Comparison of ENCODE assay signal across 8 mouse cellular contexts in the genomic region with DNA sequence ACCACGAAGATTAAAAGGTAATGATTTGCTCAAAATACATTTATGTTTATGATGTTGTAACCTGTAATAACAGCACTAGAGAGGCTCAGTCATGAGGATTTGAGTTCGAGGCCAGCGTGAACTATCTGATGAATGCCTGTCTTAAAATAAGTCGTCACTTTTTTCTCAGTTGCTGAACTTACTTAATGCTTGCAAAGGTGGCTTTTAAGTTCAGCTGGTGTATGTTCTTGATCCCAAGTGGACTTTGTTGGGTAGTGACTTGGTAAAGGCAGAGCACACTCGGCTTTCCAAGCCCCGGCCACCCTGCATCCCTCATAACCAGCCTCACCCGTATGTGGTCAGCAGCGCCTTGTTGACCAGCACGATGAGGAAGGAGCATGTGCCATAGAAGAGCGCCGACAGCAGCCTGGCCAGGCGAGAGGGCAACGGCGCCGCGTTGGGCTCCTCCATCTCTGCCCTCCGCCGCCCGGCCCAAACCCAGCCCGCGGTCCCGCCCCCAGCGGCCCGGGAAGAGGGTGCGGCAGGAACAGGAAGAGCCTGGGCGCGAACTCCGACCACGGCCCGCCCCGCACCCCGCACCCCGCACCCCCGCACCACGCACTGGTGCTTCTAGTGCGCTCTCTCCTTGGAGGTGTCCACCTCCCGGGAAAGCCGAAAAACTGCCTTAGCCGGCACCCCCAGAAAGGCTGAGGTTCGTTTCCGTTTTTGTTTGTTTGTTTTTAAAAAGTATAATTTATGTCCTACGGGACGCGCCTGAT. TPM values are rescaled to one million over a fixed set of nuclear protein-coding genes. Genes with fewer than 3 reads are reported as not detected.
DNase-seq lines count a peak whose midpoint lies in the region; ATAC-seq lines count a peak whose summit lies in the region.

A gene (minus strand): TSS at position 511 of the 758 bp plus-strand sequence.

- DNase-seq in layer of hippocampus, adult 11-12 months (ENCODE audit: low spot score) = peak; percentile 11
- no peak for DNase-seq in layer of hippocampus, adult 8-10 months (ENCODE audit: low spot score in 2 of 2)
- peak; percentile 43 to 59 for DNase-seq in gastrocnemius, postnatal 36 days
- peak; percentile 42 to 50 for DNase-seq in natural killer cell, adult 2 months (ENCODE audit: low spot score in 2 of 2)
- DNase-seq in thymus, adult 18-20 months = peak; percentile 38 to 51

- peak; percentile 83 for ATAC-seq in inflammation-experienced regulatory T-cells, adult 6 months
- peak; percentile 82 for ATAC-seq in liver, embryonic 15.5 days (ENCODE audit: insufficient read depth)

- H3K4me3 ChIP-seq in brown adipose tissue, adult 24 weeks (ENCODE audit: insufficient read depth, low read depth, low read length) = peak within 1 kb of the TSS; percentile 94
- H3K4me3 ChIP-seq in liver, embryonic 15.5 days (replicated peaks) = peak within 1 kb of the TSS; percentile 62

- peak within 1 kb of the TSS; percentile 80 for H3K27ac ChIP-seq in brown adipose tissue, adult 24 weeks (replicated peaks; ENCODE audit: low read depth, low read length)
- peak within 1 kb of the TSS; percentile 78 for H3K27ac ChIP-seq in liver, embryonic 15.5 days (replicated peaks)

- no peaks in the 10 kb centered on the region for H3K4me1 ChIP-seq in brown adipose tissue, adult 24 weeks (ENCODE audit: control insufficient read depth, insufficient read depth, insufficient read length, low read length)
- H3K4me1 ChIP-seq in liver, embryonic 15.5 days (replicated peaks) = peaks cover 16% of the 10 kb centered on the region

- 6% methylated on average over 44 of the region's 44 CpGs for WGBS in liver, embryonic 15.5 days (ENCODE audit: insufficient replicate concordance)

- intact Hi-C loops in gastrocnemius, postnatal 36 days (cut with DNase I) = no loop called here

- peaks cover 29% of the 10 kb centered on the region for H3K36me3 ChIP-seq in liver, embryonic 15.5 days (replicated peaks)

- H3K9me3 ChIP-seq in liver, embryonic 15.5 days (replicated peaks) = no peaks in the 10 kb centered on the region

- H3K9ac ChIP-seq in liver, embryonic 15.5 days = peak within 1 kb of the TSS; percentile 55

- H3K27me3 ChIP-seq in liver, embryonic 15.5 days = no peaks in the 10 kb centered on the region

- H3K4me2 ChIP-seq in liver, embryonic 15.5 days = peak within 1 kb of the TSS; percentile 74

RNA-seq across cellular contexts. Expression of the gene that starts here (rescaled TPM):
- total RNA-seq in layer of hippocampus, adult 8-10 months (2022) = 1 to 10 TPM in 3 of 4 experiments, under 1 TPM in 1; 0.52 to 2.0 (median 1.2) TPM
- polyA plus RNA-seq in brown adipose tissue, adult 24 weeks (2012; ENCODE audit: insufficient read depth, insufficient read length, missing spikeins) = 2.4 and 7.6 TPM in 2 replicates
- total RNA-seq in gastrocnemius, postnatal 36 days (2021) = under 1 TPM; 0.30 to 0.46 TPM
- polyA plus RNA-seq in inflammation-experienced regulatory T-cells, adult 6 months (2017; shearing (Covaris generic)) = 10 to 100 TPM; 42.2 to 65.3 (median 46.6) TPM
- polyA plus RNA-seq in liver, embryonic 15.5 days (2015; fragmentation: Nextera tagmentation; extraction: Ambion mirVana) = 7.1 and 8.1 TPM in 2 replicates

Comparison
In these comparisons a context has a peak if more than half of its experiments do, and no peak if none do; other contexts are left out.
1. DNase-seq: peak in layer of hippocampus, adult 11-12 months (single experiment), natural killer cell, adult 2 months (2 of 2) and thymus, adult 18-20 months (2 of 2); none in layer of hippocampus, adult 8-10 months (0 of 2).
2. Peak in DNase-seq in gastrocnemius, postnatal 36 days; RNA of the gene not detected or under 1 TPM.